Mouse (Mus musculus): ENCODE data around the gene Noxo1.
A peak's percentile ranks its signal among the peaks of the same experiment; 100 is the strongest.

- TF ChIP-seq CTCF (IDR thresholded peaks at IDR 0.05; ENCODE audit: control insufficient read depth, insufficient read depth, insufficient read length) (no peak), MAX (IDR thresholded peaks at IDR 0.05) (no peak), CEBPB (IDR thresholded peaks at IDR 0.05; ENCODE audit: low read depth) (peak; percentile 88), MYOD1 (IDR thresholded peaks at IDR 0.05; ENCODE audit: control insufficient read depth, insufficient read length, low read depth) (no peak), MYOG (IDR thresholded peaks at IDR 0.05; ENCODE audit: control insufficient read depth, extremely low read depth, insufficient read length) (no peak)
These were observed 23.9 kb upstream of the Noxo1 start for GRCm38 (mm10) chr17:24672141-24672540.

All from C2C12 (cell line).